Mouse (Mus musculus): ENCODE measurements at regions not wholly inside any gene's neighbourhood (a gene's known extent, or its start where the extent isn't known, plus 50 kb on each side); places are given as distances from the start of the nearest gene placed in this dataset.

DNA sequence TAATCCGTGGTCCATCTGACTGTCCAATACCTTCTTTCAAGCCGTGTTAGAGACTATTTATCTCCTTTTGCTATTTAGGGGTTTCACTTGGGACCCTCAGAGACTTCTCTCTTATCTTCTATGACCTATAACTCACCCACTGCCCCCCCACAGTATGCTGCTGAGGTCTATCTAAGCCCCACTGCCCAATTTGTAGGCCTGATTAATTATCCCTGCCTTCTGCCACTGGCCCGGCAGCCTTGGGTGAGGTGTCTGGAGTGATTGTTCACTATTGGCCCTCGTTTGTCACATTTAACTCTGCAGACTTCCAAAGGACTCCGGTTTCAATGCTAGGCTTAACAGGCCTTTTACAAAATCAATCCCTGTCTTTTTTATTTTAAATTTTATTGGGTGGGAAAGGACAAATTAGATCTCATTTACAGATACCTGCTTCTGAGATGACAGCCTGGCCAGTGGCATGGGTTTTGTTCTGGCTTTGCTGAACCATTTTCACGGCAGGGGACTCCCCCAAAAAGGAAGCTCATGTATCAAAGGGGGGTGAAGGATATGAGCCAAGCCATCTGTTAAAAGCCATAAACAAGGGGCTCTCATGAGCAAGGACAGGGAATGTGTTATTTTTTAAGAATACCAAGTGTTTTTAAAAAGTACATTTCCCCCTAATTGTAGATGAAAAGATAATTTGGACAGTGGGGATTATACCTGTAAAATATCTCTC is 160.4 kb upstream of the Fam19a5 start:
- no peaks in the 10 kb centered on the region for H3K36me3 ChIP-seq (ENCODE audit: control insufficient read depth, insufficient read depth, low read length)
- H3K4me1 ChIP-seq (ENCODE audit: control insufficient read depth, insufficient read depth, low read length): no peaks in the 10 kb centered on the region
- no peak overlapping the region for H3K4me3 ChIP-seq (ENCODE audit: control insufficient read depth, low read depth, low read length)
- no peak overlapping the region for H3K27ac ChIP-seq (ENCODE audit: control insufficient read depth, insufficient read depth, low read depth, low read length)
- H3K27me3 ChIP-seq (ENCODE audit: control insufficient read depth, insufficient read depth, low read length): no peaks in the 10 kb centered on the region
- TF ChIP-seq POLR2A (IDR thresholded peaks at IDR 0.05; ENCODE audit: control insufficient read depth, low read depth, low read length) (no peak), CTCF (IDR thresholded peaks at IDR 0.05; ENCODE audit: control insufficient read depth, insufficient read depth, insufficient replicate concordance, low read depth, low read length) (no peak)

DNA sequence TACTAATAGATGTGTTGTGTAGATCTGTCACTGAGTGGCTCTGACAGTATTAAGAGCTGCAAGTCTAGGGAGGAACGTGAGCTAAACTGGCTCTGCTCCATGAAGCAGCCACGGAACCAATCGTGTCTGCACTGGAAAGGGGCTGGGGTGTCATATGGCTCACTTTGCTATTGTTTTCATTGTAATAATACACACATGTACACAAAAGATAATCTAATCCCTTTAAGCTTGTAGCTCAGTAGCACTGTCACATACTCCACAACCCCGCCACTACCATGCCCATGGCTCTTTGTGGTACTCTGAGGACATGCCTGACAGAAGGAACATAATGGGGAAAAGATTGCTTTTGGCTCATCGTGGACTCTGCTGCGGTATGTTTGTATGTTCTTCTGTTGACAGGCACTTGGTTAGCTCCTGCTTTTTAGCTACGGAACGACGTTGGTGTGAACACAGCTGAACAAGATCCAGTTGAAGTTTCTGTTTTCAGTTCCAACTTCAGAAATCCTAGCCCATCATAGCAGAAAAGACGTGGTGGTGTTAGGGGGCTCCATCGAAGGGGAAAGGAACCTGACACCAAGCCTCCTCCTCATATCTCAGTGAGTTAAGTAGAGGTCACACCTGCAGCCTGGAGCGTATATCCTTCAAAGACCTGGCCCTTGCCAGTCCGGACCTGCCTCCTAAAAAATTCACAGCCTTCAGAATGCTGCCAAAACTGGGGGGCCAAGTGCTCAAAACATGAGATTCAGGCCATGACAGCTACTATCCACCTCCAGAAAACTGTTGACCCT is 159.6 kb upstream of the Fam19a5 start:
- Histone ChIP-seq H3K4me3 (ENCODE audit: control insufficient read depth, low read depth, low read length) (no peak overlapping the region), H3K27me3 (ENCODE audit: control insufficient read depth, insufficient read depth, low read length) (no peaks in the 10 kb centered on the region), H3K4me1 (ENCODE audit: control insufficient read depth, insufficient read depth, low read length) (no peaks in the 10 kb centered on the region), H3K27ac (ENCODE audit: control insufficient read depth, insufficient read depth, low read depth, low read length) (no peak overlapping the region), H3K36me3 (ENCODE audit: control insufficient read depth, insufficient read depth, low read length) (no peaks in the 10 kb centered on the region)
- no peak for TF ChIP-seq CTCF (IDR thresholded peaks at IDR 0.05; ENCODE audit: control insufficient read depth, insufficient read depth, insufficient replicate concordance, low read depth, low read length)
- no peak for TF ChIP-seq POLR2A (IDR thresholded peaks at IDR 0.05; ENCODE audit: control insufficient read depth, low read depth, low read length)

DNA sequence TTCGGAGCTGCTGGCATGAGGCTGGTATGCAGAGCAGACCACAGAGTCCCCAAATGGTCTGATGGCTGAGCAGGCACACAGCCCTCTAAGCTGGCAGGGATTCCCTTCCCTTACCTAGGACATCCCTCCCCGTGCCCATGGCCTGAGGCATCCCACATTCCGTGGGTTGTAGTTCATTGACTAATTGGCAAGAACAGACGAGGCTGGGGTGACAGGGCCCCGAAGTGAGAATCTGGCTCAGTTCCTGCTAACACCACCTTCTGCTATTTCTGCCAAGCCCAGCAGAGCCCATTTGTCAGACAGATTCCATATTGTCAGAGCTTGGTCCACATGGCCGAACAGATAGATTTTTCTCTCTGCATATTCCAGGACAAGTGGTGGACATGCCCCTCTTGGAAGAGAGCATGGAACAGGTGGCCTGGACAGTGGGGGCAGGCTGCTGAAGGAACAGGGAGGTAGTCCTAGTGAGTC is 157.6 kb upstream of the Fam19a5 start:
- Histone ChIP-seq H3K27me3 (ENCODE audit: control insufficient read depth, insufficient read depth, low read length) (no peaks in the 10 kb centered on the region), H3K4me3 (ENCODE audit: control insufficient read depth, low read depth, low read length) (no peak overlapping the region), H3K4me1 (ENCODE audit: control insufficient read depth, insufficient read depth, low read length) (no peaks in the 10 kb centered on the region), H3K27ac (ENCODE audit: control insufficient read depth, insufficient read depth, low read depth, low read length) (no peak overlapping the region), H3K36me3 (ENCODE audit: control insufficient read depth, insufficient read depth, low read length) (no peaks in the 10 kb centered on the region)
- TF ChIP-seq CTCF (IDR thresholded peaks at IDR 0.05; ENCODE audit: control insufficient read depth, insufficient read depth, insufficient replicate concordance, low read depth, low read length) (no peak), POLR2A (IDR thresholded peaks at IDR 0.05; ENCODE audit: control insufficient read depth, low read depth, low read length) (no peak)

DNA sequence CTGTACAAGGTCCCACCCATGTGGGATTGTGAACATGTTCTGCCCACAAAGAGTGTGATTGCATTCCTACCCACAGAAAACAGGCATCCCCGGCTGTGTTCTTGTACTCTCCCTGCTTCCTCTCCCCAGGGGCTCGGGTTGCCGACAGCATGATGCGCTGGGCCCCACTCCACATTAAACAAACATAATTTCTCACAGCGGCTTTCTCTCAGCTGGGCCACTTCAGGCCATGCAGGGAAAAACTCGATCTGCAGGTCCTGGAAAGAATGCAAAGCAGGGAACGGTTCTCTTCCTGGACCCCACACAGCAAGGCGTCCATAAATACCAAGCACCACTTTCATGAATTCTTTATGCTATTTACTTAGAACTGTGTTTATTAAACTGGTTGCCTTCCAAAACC is 152.7 kb upstream of the Fam19a5 start:
- Histone ChIP-seq H3K36me3 (ENCODE audit: control insufficient read depth, insufficient read depth, low read length) (no peaks in the 10 kb centered on the region), H3K4me1 (ENCODE audit: control insufficient read depth, insufficient read depth, low read length) (no peaks in the 10 kb centered on the region), H3K4me3 (ENCODE audit: control insufficient read depth, low read depth, low read length) (no peak overlapping the region), H3K27ac (ENCODE audit: control insufficient read depth, insufficient read depth, low read depth, low read length) (no peak overlapping the region), H3K27me3 (ENCODE audit: control insufficient read depth, insufficient read depth, low read length) (no peaks in the 10 kb centered on the region)
- TF ChIP-seq CTCF (IDR thresholded peaks at IDR 0.05; ENCODE audit: control insufficient read depth, insufficient read depth, insufficient replicate concordance, low read depth, low read length) (no peak), POLR2A (IDR thresholded peaks at IDR 0.05; ENCODE audit: control insufficient read depth, low read depth, low read length) (no peak)

DNA sequence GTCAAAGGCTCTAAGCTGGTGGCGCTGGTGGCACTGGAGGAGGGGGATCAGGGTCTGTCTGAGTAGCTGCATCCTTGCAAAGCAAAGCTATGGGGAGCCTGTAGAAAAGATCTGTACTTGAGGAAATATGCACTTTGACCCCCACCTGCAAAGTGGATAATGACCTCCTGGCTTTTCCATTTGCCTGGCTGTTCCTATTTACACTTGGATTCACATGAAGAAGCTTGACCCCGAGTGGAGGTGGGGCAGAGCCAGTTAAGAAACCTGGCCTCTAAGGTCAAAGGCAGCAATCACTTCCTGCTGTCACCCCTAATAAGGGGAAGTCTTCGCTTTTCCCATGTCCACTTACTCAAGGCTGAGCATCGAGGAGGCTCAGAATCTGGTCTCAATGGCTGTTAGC is 145.7 kb upstream of the Fam19a5 start:
- TF ChIP-seq POLR2A (IDR thresholded peaks at IDR 0.05; ENCODE audit: control insufficient read depth, low read depth, low read length) (no peak), CTCF (IDR thresholded peaks at IDR 0.05; ENCODE audit: control insufficient read depth, insufficient read depth, insufficient replicate concordance, low read depth, low read length) (no peak)
- no peaks in the 10 kb centered on the region for H3K36me3 ChIP-seq (ENCODE audit: control insufficient read depth, insufficient read depth, low read length)

DNA sequence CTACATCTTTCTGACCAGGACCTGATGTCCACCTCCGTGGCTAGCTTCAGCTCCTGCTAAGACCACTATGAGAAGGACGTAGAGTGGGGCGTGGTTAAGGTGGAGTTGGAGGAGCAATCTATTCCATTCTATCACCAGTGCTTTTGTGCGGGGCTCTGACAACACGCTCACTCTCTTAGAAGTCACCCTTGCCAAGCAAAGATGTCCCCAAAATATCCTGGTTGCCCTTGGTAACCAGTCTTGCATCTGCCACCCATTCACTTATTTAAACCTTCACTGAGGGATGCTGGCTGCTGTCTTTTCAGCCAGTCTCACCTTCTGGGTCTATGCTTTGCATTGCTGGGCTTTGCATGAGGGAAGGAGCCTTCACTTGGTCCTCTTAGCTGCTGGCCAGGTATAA is 138.4 kb upstream of the Fam19a5 start:
- H3K4me3 ChIP-seq (ENCODE audit: control insufficient read depth, low read depth, low read length): no peak overlapping the region

More for the DNA sequence above, 145.7 kb upstream of the Fam19a5 start:
- H3K4me3 ChIP-seq (ENCODE audit: control insufficient read depth, low read depth, low read length): no peak overlapping the region
- H3K27ac ChIP-seq (ENCODE audit: control insufficient read depth, insufficient read depth, low read depth, low read length): no peak overlapping the region
- H3K4me1 ChIP-seq (ENCODE audit: control insufficient read depth, insufficient read depth, low read length): no peaks in the 10 kb centered on the region
- no peaks in the 10 kb centered on the region for H3K27me3 ChIP-seq (ENCODE audit: control insufficient read depth, insufficient read depth, low read length)

DNA sequence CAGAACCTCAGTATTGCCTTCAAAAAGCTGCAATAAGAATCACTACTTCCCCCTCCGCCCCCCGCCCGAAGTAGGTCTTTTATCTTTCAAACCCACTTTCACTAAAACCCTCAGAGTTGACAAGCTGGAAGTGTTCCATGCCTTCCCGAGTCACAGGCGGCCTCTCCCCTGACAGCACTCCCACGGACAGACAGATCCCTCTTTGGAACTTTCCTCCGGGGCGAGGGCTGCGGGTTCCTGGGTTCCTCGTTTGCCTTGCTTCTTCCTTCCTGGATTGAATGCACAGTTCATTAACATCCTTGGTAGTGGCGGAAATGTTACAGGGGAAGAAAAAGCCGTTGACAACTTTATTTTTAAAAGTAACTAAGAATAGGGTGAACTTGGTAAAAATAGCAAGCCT is 132.1 kb upstream of the Fam19a5 start:
- Histone ChIP-seq H3K4me3 (ENCODE audit: control insufficient read depth, low read depth, low read length) (no peak overlapping the region), H3K27ac (ENCODE audit: control insufficient read depth, insufficient read depth, low read depth, low read length) (no peak overlapping the region), H3K36me3 (ENCODE audit: control insufficient read depth, insufficient read depth, low read length) (no peaks in the 10 kb centered on the region), H3K4me1 (ENCODE audit: control insufficient read depth, insufficient read depth, low read length) (no peaks in the 10 kb centered on the region), H3K27me3 (ENCODE audit: control insufficient read depth, insufficient read depth, low read length) (no peaks in the 10 kb centered on the region)
- TF ChIP-seq POLR2A (IDR thresholded peaks at IDR 0.05; ENCODE audit: control insufficient read depth, low read depth, low read length) (no peak), CTCF (IDR thresholded peaks at IDR 0.05; ENCODE audit: control insufficient read depth, insufficient read depth, insufficient replicate concordance, low read depth, low read length) (no peak)

More for the DNA sequence above, 138.4 kb upstream of the Fam19a5 start:
- no peaks in the 10 kb centered on the region for H3K36me3 ChIP-seq (ENCODE audit: control insufficient read depth, insufficient read depth, low read length)
- no peaks in the 10 kb centered on the region for H3K27me3 ChIP-seq (ENCODE audit: control insufficient read depth, insufficient read depth, low read length)
- no peak for TF ChIP-seq POLR2A (IDR thresholded peaks at IDR 0.05; ENCODE audit: control insufficient read depth, low read depth, low read length)
- TF ChIP-seq CTCF (IDR thresholded peaks at IDR 0.05; ENCODE audit: control insufficient read depth, insufficient read depth, insufficient replicate concordance, low read depth, low read length): no peak
- no peaks in the 10 kb centered on the region for H3K4me1 ChIP-seq (ENCODE audit: control insufficient read depth, insufficient read depth, low read length)
- H3K27ac ChIP-seq (ENCODE audit: control insufficient read depth, insufficient read depth, low read depth, low read length): no peak overlapping the region

All from testis, adult 2 months (tissue).